In the genomic region with DNA sequence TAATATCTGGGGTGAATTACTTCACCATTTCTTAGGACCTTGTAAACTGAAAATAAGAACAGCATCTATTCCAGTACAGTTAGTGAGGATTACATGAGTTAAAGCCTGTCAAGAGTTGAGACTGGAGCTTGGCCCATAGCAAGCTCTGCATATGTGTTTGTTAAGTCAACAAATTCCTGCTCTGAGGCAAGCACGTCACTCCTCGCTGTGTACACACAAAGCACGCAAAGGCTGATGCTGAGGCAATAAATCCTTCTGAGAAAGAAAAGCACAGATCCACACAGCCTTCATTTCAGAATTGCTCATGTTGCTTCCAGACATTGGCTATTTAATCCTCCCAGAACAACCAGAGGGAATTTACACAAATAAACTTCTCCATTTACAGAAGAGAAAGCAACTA, we compare ENCODE assay signal across 12 mouse cellular contexts.
DNase-seq lines count a peak whose midpoint lies in the region; ATAC-seq and TF ChIP-seq lines count a peak whose summit lies in the region.
"Had no signal": no experiment of that assay in that cellular context is flagged by ENCODE, and none has a peak within 500 bp of the region (broad histone marks: within the 10 kb centered on the region; RNA-seq: fewer than 3 reads in every experiment).

No protein-coding gene starts in this region.

- no peaks in the 10 kb centered on the region for H3K4me1 ChIP-seq in embryonic facial prominence, embryonic 15.5 days
- H3K4me1 ChIP-seq in forebrain, postnatal 0 days (ENCODE audit: insufficient read depth), result no peaks in the 10 kb centered on the region
- H3K4me1 ChIP-seq: hindbrain, embryonic 13.5 days; liver, embryonic 13.5 days had no signal

- H3K4me2 ChIP-seq in embryonic facial prominence, embryonic 15.5 days (replicated peaks), result no peak overlapping the region
- H3K4me2 ChIP-seq in forebrain, postnatal 0 days (ENCODE audit: low read depth), result no peak overlapping the region
- H3K4me2 ChIP-seq: heart, embryonic 11.5 days; hindbrain, embryonic 13.5 days; liver, embryonic 13.5 days had no signal

- H3K27ac ChIP-seq in embryonic facial prominence, embryonic 15.5 days (replicated peaks), result 0 out of 2 replicates have a peak overlapping the region, but pooled peaks have one; percentile 39
- no peak overlapping the region for H3K27ac ChIP-seq in forebrain, postnatal 0 days (ENCODE audit: low read depth, low read length)
- H3K27ac ChIP-seq: forebrain, embryonic 10.5 days; hindbrain, embryonic 13.5 days; liver, embryonic 13.5 days had no signal

- no peak overlapping the region for H3K9ac ChIP-seq in embryonic facial prominence, embryonic 15.5 days
- H3K9ac ChIP-seq in forebrain, postnatal 0 days, result no peak overlapping the region
- H3K9ac ChIP-seq: hindbrain, embryonic 13.5 days; liver, embryonic 13.5 days had no signal

- peak; percentile 9 to 43 for DNase-seq in lung, adult 18-20 months
- no peak for DNase-seq in lung, postnatal 10 days
- peak; percentile 37 for DNase-seq in kidney, postnatal 10 days
- DNase-seq in skeletal muscle tissue, adult 2 months (ENCODE audit: low read depth, low spot score), result peak; percentile 44
- DNase-seq in adrenal gland, postnatal 14 days, result no peak
- DNase-seq in forebrain, postnatal 0 days, result no peak
- DNase-seq: cerebellum, postnatal 10 days; liver, embryonic 13.5 days had no signal

- no peaks in the 10 kb centered on the region for H3K27me3 ChIP-seq in embryonic facial prominence, embryonic 15.5 days
- H3K27me3 ChIP-seq in forebrain, postnatal 0 days (ENCODE audit: insufficient read depth, low read length), result no peaks in the 10 kb centered on the region
- H3K27me3 ChIP-seq: hindbrain, embryonic 13.5 days; liver, embryonic 13.5 days had no signal

- no peak for ATAC-seq in embryonic facial prominence, embryonic 15.5 days (ENCODE audit: insufficient number of reproducible peaks, low FRiP score, low TSS enrichment, low read depth)
- no peak for ATAC-seq in forebrain, postnatal 0 days

- no peaks in the 10 kb centered on the region for H3K36me3 ChIP-seq in embryonic facial prominence, embryonic 15.5 days
- H3K36me3 ChIP-seq in forebrain, postnatal 0 days (ENCODE audit: insufficient read depth), result no peaks in the 10 kb centered on the region
- H3K36me3 ChIP-seq: forebrain, embryonic 10.5 days; hindbrain, embryonic 13.5 days; liver, embryonic 13.5 days had no signal

- TF ChIP-seq CTCF in forebrain, postnatal 0 days (IDR thresholded peaks at IDR 0.05; ENCODE audit: low read depth), result no peak

- 30% methylated on average over 3 of the region's 3 CpGs for WGBS in embryonic facial prominence, embryonic 15.5 days
- 77% methylated on average over 3 of the region's 3 CpGs for WGBS in forebrain, postnatal 0 days

- no peak overlapping the region for H3K4me3 ChIP-seq in embryonic facial prominence, embryonic 15.5 days (replicated peaks)
- no peak overlapping the region for H3K4me3 ChIP-seq in forebrain, postnatal 0 days (ENCODE audit: low read depth, low read length)
- H3K4me3 ChIP-seq: forebrain, embryonic 10.5 days; hindbrain, embryonic 13.5 days; liver, embryonic 13.5 days had no signal

- H3K9me3 ChIP-seq in embryonic facial prominence, embryonic 15.5 days (replicated peaks), result no peaks in the 10 kb centered on the region
- no peaks in the 10 kb centered on the region for H3K9me3 ChIP-seq in forebrain, postnatal 0 days (ENCODE audit: low read length)
- H3K9me3 ChIP-seq: forebrain, embryonic 10.5 days; hindbrain, embryonic 13.5 days; liver, embryonic 13.5 days had no signal

Comparison
In these comparisons a context has a peak if more than half of its experiments do, and no peak if none do; other contexts are left out.
1. DNase-seq: peak in lung, adult 18-20 months (2 of 2), kidney, postnatal 10 days (single experiment) and skeletal muscle tissue, adult 2 months (single experiment); none in lung, postnatal 10 days (single experiment), adrenal gland, postnatal 14 days (single experiment) and forebrain, postnatal 0 days (single experiment).